Mouse (Mus musculus): ENCODE measurements around the gene Itln1.

Itln1 gene

GRCm38 (mm10) chr1:171535194-171535593 is at the start of gene Itln1:
TSS of gene Itln1 (minus strand) at chr1:171535294.
- DNase-seq (ENCODE audit: low spot score in 2 of 2), result no peak

GRCm38 (mm10) chr1:171584584-171584983 is 49.5 kb upstream of the Itln1 start:
- no peak for DNase-seq (ENCODE audit: low spot score in 2 of 2)

DNA sequence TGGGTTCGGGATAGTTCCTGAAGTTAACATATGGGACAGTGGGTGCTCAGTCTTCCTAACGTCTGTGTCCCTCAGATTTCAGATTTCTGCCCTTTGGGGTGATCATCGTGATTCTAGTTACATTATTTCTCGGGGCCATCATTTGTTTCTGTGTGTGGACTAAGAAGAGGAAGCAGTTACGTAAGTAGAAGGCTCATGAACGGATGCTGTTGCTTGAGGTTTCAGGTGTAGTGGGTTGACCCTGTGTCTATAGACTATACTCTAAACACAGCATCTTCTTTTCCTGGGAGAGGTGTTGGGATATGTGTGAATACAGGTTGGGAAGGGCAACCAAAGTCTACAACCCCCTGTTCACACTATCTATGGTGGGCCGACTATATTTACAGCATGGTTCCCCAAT is 42.1 kb upstream of the Itln1 start:
- no peak for DNase-seq (ENCODE audit: low spot score in 2 of 2)

- no peak for DNase-seq (ENCODE audit: low spot score in 2 of 2)
Observed at GRCm38 (mm10) chr1:171568436-171568835, 33.3 kb upstream of the Itln1 start.

DNA sequence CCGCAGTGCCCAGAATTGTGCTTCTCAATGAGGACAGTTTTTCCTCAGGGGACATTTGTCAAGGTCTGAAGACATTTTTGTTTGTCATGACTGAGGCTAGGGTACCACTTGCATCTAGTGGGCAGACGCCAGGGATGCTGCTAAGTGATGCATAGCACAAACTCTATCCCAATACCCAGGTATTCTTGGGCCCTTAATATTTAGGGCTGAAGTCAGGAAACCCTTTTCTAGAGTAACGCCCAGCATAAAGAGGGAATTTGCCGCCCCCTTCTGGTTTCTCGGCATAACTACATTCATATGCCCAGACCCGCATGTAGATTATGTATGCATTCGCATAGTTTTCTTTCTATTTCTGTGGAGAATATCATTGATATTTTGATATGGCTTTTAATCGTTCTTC is 31.7 kb upstream of the Itln1 start:
- peak; percentile 62 to 72 for DNase-seq (ENCODE audit: low spot score in 2 of 2)

- no peak for DNase-seq (ENCODE audit: low spot score in 2 of 2)
Observed at GRCm38 (mm10) chr1:171565888-171566287, 30.8 kb upstream of the Itln1 start.

DNA sequence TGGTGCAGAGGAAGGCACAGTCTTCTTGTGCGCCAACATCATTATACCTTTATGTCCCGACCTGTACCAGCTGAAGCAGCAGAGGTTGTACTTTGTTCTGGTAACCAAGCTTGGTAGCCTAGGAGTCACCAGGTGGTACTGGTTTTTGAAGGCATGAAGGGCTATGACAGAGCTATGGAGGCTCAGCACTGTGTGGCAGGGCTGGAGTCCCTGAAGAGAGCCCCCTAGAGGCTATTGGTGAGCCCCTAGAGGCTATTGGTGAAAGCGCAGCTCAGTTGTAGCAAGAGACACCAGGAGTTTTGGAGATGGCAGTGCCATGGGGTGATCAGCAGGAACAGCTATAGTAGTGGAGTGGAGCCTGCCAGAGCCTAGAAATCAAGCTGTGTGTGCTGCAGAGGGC is 29.2 kb upstream of the Itln1 start:
- peak; percentile 54 to 63 for DNase-seq (ENCODE audit: low spot score in 2 of 2)

DNA sequence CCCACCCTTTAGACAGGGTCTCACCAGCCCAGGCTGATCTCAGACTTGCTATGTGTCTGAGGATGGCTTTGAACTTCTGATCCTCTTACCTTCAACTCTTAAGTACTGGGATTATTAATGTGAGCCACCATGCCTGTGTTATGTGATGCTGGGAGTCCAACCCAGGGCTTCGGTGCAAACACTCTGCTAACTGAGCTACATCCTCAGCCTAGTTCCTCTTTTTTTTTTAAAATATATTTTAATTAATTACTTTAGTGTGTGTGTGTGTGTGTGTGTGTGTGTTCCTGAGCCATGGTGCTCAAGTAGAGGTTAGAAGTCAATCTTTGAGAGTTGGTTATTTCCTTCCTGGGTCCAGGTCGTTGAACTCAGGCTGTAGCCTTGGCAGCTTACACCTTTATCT is 27.9 kb upstream of the Itln1 start:
- no peak for DNase-seq (ENCODE audit: low spot score in 2 of 2)

DNA sequence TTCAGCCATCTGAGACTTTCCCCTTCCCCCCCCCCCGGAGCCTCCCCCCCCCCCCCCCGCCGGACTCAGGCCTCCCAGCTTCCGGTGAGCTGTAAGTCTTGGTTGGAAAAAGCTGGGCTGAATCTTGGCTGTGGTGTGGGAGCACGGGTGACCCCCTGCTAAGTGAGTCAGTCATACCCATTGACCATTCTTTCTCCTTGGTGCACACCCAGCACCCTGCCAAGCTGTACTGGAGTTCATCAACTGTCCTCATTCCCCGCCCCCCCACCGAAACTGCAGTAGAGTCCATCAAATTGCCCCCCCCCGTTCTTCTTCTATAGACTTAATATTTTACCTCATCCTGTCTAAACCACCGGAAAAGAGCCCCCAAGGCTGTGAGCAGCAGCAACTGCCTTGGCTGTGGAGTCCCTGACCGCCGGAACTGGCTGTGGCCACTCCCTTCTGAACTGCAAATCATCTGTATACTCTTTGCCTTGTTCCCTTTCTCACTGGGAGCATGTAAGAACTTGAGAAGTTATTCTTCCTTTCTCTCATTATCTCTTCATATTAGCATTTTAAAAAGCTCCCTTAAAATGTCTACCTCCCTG is 26.6 kb upstream of the Itln1 start:
- DNase-seq (ENCODE audit: low spot score in 2 of 2), result peak; percentile 69 to 82

DNA sequence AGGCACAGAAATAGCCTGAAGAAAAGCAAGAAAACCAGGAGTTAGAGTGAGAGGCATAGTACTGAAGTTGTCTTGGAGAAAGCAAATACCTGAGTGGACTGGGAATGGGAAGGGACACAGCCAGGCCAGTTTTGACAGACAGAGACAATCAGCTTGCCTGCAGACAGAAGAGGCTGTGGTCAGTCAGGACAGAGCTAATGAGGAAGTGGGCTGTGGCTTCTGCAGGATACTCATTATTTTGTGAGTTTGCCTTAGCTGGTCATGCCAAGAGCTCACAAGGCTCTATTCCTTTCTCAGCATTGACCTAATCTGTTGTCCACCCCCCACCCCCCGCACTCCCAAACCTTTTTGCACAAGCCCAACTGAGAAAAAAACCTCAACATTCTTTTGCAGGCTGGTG is 26.1 kb upstream of the Itln1 start:
- DNase-seq (ENCODE audit: low spot score in 2 of 2), result peak; percentile 45 to 62

DNA sequence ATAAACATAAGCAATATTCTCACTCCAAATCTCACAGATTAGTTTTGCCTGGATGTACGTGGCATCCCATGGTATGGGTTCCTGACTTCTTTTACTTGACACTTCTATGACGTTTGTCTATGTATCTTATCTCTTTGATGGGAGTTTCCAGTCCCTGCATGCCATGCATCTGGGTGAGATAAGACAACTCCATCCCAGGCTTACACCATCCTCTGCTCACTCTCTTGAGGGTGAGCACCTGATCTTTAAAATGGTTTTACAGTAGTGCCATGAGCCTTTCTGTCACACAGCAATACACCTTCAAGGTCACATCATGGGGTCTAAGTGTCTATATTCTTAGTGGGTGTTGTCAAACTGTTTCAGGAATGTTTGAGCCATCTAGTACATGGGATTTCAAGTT is 25.2 kb upstream of the Itln1 start:
- DNase-seq (ENCODE audit: low spot score in 2 of 2), result no peak

DNA sequence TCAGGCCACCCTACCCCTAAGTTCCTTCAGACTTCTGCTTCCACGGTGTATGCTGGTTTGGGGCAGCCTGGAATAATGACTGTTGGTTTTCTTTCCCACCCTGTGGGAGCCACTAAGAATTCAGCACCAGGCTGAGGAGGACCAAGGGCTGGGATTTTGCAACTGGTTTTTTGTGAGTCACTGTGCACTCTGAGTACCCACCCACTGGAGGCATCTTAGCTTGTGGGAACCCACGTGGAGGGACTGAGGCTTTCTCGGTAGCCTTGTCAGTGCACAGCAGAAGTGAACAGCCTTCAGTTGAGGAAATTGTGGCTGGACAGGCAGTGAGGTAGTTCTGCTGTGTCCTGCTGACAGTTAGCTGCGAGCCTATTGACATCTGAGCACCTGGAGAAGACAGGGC is 23.8 kb upstream of the Itln1 start, which contains the start of gene Cd244a:
Gene Cd244a (plus strand): TSS at position 296 of the 400 bp plus-strand sequence.
- peak; percentile 48 to 69 for DNase-seq (ENCODE audit: low spot score in 2 of 2)

DNA sequence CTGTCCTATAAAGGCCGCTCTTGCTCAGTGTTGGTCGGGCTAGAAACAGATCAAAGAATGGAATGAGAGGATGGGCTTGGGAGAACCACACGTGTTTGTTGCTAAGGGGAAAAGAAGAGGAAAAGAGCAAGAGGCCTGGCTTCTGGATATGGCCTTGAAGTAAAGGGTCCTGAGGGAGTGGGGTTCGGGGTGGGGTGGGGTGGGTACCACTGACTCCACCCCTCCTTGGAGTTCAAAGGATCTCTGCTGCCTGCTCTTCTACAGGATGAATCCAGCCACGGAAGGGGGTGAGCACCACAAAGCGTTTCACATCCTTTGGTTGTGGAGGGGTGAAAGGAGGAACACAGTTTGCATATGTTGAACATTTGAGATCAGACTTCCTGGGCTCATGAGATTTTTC is 23.3 kb upstream of the Itln1 start:
- DNase-seq (ENCODE audit: low spot score in 2 of 2), result no peak

- DNase-seq (ENCODE audit: low spot score in 2 of 2), result no peak
Observed at GRCm38 (mm10) chr1:171556366-171556765, 21.3 kb upstream of the Itln1 start.

DNA sequence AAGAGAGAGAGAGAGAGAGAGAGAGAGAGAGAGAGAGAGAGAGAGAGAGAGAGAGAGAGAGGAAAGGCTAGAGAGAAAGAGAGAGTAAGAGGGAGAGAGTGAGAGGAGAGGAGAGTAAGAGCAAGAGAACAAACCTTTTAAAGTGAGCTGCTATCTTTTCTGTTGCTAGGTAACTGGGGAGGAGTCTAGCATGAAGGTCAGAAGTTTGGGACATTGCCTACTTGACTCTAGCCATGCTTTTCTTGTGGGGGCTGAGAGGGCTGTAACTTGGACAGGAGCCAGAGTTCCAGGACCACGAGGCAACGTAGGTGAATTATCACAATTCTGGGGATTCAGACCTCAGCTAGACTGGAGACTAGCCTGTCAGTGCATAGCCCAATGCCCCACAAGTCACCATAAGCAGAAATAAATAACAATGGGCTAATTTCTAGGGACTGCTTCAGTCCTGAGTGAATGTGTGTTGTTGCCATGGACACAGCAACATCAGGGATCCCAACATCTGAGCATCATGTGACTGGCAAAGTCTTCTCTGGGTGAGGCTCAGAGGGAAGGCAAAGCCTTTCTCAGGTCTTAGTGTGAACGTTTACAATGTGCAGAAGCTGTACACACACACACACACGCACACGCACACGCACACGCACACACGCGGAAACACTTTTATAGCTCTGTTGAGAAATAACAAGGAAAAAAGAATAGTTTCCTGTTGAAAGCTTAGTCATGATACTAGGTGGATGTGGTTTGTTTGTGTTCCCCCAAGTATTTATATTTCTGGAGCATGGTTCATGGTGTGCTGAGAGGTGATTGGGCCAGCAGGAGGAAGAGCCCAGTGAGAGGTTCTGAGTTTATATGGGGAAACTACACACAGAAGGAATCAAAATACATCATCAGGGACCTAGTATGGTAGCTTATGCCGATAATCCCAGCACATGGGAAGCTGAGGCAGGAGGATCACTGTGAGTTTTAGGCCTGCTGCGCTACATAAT is 18.6 kb upstream of the Itln1 start:
- DNase-seq (ENCODE audit: low spot score in 2 of 2), result no peak

DNA sequence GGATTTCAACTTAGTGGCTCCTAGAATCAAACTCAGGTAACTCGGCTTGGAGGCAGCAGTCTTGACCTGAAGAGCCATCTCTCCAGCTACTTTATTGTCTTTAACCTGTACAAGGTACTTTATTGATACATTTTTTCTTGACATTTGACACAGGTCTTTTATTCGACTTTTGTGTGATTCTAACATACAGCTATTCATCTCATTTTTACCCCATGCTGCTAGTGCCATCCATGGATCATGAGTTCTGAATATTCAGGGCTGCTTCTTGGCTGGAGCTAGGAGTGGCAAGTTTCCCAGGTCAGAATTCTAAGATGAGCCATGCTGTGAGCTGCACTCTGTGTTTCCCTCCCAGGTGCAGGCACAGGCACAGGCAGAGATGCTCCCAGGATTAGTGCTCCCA is 17.1 kb upstream of the Itln1 start:
- no peak for DNase-seq (ENCODE audit: low spot score in 2 of 2)

DNA sequence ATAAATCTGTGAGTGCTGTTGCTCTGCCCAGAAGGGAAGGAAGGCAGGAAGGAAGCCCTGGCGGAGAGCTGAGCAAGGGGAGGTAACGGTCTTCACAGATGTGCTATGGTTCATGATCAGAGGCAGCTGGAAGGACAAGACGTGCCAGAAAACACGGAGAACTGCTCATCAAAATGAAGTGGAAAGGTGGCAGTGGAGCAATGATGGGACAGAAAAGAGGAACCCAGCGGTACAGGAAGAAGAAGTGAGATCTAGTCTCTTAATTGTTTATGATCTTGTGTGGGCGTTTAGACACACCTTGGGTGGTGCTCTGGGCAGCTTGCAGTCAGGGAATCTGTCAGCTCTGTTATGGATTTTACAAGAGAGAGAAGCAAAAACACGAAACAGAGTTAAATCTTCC is 16.2 kb upstream of the Itln1 start:
- peak in 1 of 2 experiments; percentile 58 for DNase-seq (ENCODE audit: low spot score in 2 of 2)

DNA sequence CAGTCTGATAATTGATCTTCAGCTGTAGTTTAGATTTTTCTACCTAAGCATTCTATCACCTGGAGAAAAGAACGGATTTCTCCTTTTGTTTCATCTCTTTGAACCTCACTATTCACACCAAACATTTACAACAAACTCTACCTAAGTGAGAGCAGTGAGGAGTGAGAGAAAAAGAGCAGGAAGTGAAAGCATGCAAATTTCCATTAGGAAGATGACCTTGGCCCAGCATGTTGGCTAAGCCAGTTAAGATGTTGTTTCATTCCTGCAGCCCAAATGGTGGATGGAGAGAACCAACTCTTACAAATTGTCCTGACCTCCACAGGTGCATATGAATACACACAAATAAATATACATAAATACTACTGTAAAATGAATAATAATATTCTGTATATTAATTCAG is 5.6 kb upstream of the Itln1 start:
- no peak for DNase-seq (ENCODE audit: low spot score in 2 of 2)

DNA sequence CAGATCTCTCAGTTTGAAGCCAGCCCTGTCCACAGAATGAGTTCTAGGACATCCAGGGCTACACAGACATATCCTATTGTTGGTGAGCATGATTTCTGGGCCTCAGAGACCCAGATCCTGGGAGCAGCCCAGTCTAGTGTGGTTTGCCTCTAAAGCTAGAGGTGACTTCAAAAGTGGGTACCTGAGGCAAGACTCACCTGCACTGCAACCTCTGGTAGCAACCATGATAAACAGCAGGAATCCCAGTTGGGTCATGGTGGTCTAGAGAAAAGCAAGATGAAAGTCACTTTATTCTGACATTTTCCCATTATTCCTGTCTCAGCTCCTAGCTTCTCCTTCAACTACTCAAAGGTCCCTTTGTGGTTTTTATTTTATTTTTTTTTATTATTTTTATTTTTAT is 537 bp downstream of the Itln1 start:
- DNase-seq (ENCODE audit: low spot score in 2 of 2), result no peak

GRCm38 (mm10) chr1:171532830-171533229 is 2.3 kb downstream of the Itln1 start:
- no peak for DNase-seq (ENCODE audit: low spot score in 2 of 2)

- DNase-seq (ENCODE audit: low spot score in 2 of 2), result no peak
Observed at GRCm38 (mm10) chr1:171531367-171531766, 3.7 kb downstream of the Itln1 start.

DNA sequence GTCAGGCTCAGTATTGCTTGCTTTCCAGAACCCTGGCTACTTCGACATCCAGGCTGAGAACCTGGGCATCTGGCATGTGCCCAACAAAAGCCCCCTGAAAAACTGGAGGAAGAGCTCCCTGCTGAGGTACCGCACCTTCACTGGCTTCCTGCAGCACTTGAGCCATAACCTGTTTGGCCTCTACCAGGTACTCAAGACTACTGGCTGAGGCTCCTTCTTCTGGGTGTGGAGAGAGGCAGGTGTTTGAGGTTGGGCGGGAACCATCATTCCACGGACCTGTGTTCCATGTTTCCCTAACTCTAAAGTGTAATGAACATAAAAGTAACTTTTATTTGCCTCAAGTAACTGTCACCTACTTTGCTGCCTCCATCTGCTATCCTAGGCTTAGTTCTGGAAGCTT is 19.5 kb downstream of the Itln1 start:
- no peak for DNase-seq (ENCODE audit: low spot score in 2 of 2)

DNA sequence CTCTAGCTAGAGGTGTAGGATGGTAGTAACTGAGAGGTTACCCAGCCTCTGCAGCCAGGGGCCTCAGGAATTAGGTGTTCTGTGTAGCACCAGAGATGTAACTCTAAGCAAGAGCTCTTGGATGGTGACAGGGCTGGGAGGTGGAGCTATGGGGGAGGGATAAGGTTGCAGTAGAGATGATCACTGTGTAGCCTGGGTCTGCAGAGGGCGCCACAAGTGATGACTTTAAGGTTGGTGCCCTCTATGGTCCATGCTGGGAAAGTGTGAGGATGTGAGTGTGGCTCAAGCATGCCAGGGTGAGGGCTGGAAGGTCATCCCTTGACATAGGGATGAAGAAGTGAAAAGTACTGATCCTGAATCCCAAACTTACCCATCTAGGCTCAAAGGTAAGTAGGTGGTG is 20.1 kb downstream of the Itln1 start:
- peak in 1 of 2 experiments; percentile 16 for DNase-seq (ENCODE audit: low spot score in 2 of 2)

Measured in natural killer cell, adult 2 months (primary cell).